17 mouse cellular contexts compared by ENCODE assay signal in genomic region chr1:88109604-88110003, GRCm38 (mm10). TPM values are rescaled to one million over a fixed set of nuclear protein-coding genes. Genes with fewer than 3 reads are reported as not detected.
A peak's percentile ranks its signal among the peaks of the same experiment; 100 is the strongest.
DNase-seq lines count a peak whose midpoint lies in the region; ATAC-seq and TF ChIP-seq lines count a peak whose summit lies in the region.
"Not testable (repeated sequence)": the region's sequence is repeated elsewhere in the genome, so short reads cannot be mapped to it uniquely, and the experiment has no call there.
"Had no signal": no experiment of that assay in that cellular context is flagged by ENCODE, and none has a peak within 500 bp of the region (broad histone marks: within the 10 kb centered on the region; RNA-seq: fewer than 3 reads in every experiment).

No protein-coding gene starts in this region.

- 33% methylated on average over 2 of the region's 2 CpGs for WGBS in kidney, adult 2 months
- 45% methylated on average over 2 of the region's 2 CpGs for WGBS in liver, embryonic 12.5 days (ENCODE audit: insufficient replicate concordance)
- WGBS in liver, embryonic 14.5 days (ENCODE audit: insufficient replicate concordance): 45% methylated on average over 2 of the region's 2 CpGs
- 35% methylated on average over 2 of the region's 2 CpGs for WGBS in liver, embryonic 16.5 days (ENCODE audit: insufficient replicate concordance)

- not testable (repeated sequence) for H3K27me3 ChIP-seq in kidney, adult 2 months (replicated peaks; ENCODE audit: control insufficient read depth, insufficient read depth, low read length); liver, embryonic 12.5 days (replicated peaks); liver, embryonic 14.5 days (ENCODE audit: control insufficient read depth, insufficient read depth, low read length); liver, embryonic 16.5 days (ENCODE audit: control insufficient read depth, insufficient read depth, low read depth, low read length)

- TF ChIP-seq CTCF in kidney, adult 2 months (conservative IDR thresholded peaks at IDR 0.05; ENCODE audit: insufficient read depth, insufficient read length, low read depth, low read length); liver, embryonic 14.5 days (IDR thresholded peaks at IDR 0.05; ENCODE audit: low read depth): not testable (repeated sequence)

- peak overlapping the region; percentile 97 for H3K27ac ChIP-seq in kidney, adult 2 months (ENCODE audit: insufficient read depth, low read depth, low read length)
- peak overlapping the region; percentile 48; the same call in 1 of the 2 replicates for H3K27ac ChIP-seq in liver, embryonic 12.5 days
- H3K27ac ChIP-seq in liver, embryonic 14.5 days: 0 out of 2 replicates have a peak overlapping the region, but pooled peaks have one; percentile 31
- peak overlapping the region; percentile 53; the same call in 1 of the 2 replicates for H3K27ac ChIP-seq in liver, embryonic 16.5 days (ENCODE audit: low read length)

- H3K9ac ChIP-seq in liver, embryonic 12.5 days; liver, embryonic 14.5 days (replicated peaks); liver, embryonic 16.5 days (ENCODE audit: low read depth, low read length): not testable (repeated sequence)

- DNase-seq in heart, adult 11 months: peak; percentile 43
- DNase-seq in kidney, adult 2 months; liver, embryonic 14.5 days (ENCODE audit: low read depth in 3 of 3, low spot score in 3 of 3): not testable (repeated sequence)

- H3K4me2 ChIP-seq in liver, embryonic 12.5 days; liver, embryonic 14.5 days (ENCODE audit: low read depth); liver, embryonic 16.5 days (ENCODE audit: low read depth, low read length): not testable (repeated sequence)

- peak; percentile 30; the same call in 1 of the 2 replicates for ATAC-seq in liver, embryonic 12.5 days
- peak; percentile 49; the same call in 1 of the 2 replicates for ATAC-seq in liver, embryonic 14.5 days (ENCODE audit: insufficient read depth)
- peak; percentile 52 for ATAC-seq in liver, embryonic 16.5 days (ENCODE audit: low read depth)

- H3K4me3 ChIP-seq in kidney, adult 2 months (ENCODE audit: insufficient read depth, low read depth, low read length); liver, embryonic 12.5 days; liver, embryonic 14.5 days (ENCODE audit: insufficient read depth in 1 of 2, low read depth in 2 of 2, low read length in 2 of 2); liver, embryonic 16.5 days (ENCODE audit: low read depth, low read length): not testable (repeated sequence)

- H3K9me3 ChIP-seq in liver, embryonic 12.5 days (replicated peaks); liver, embryonic 14.5 days (ENCODE audit: control insufficient read depth, low read length); liver, embryonic 16.5 days (replicated peaks; ENCODE audit: control insufficient read depth, low read length): not testable (repeated sequence)

- H3K4me1 ChIP-seq in kidney, adult 2 months (ENCODE audit: control insufficient read depth, insufficient read depth, low read length); liver, embryonic 16.5 days (ENCODE audit: control insufficient read depth, low read depth, low read length): not testable (repeated sequence)
- H3K4me1 ChIP-seq in liver, embryonic 12.5 days: peaks cover 13% of the 10 kb centered on the region
- peaks cover 0 to 10% of the 10 kb centered on the region in 2 experiments; a peak in 2 of 4 replicates for H3K4me1 ChIP-seq in liver, embryonic 14.5 days (replicated peaks; ENCODE audit: control insufficient read depth in 2 of 2, insufficient read depth in 2 of 2, low read length in 1 of 2)

- TF ChIP-seq POLR2A in kidney, adult 2 months (IDR thresholded peaks at IDR 0.05; ENCODE audit: low read depth, low read length): not testable (repeated sequence)

- H3K36me3 ChIP-seq in kidney, adult 2 months (ENCODE audit: control insufficient read depth, insufficient read depth, low read length); liver, embryonic 12.5 days; liver, embryonic 14.5 days (replicated peaks; ENCODE audit: control insufficient read depth, insufficient read depth, low read depth); liver, embryonic 16.5 days (ENCODE audit: control insufficient read depth, insufficient read depth): not testable (repeated sequence)

- not testable (repeated sequence) for TF ChIP-seq EP300 in liver, embryonic 14.5 days (IDR thresholded peaks at IDR 0.05; ENCODE audit: low read depth)

RNA-seq across cellular contexts. Expression of gene Ugt1a6b, which starts 6.6 kb away (rescaled TPM):
- 8.5 and 10.5 TPM in 2 replicates for polyA plus RNA-seq in kidney, adult 2 months (2012; rRNA removed)
- polyA plus RNA-seq in liver, embryonic 12.5 days (2016; fragmentation: Nextera tagmentation; extraction: Ambion mirVana): 0.42 and 0.67 TPM in 2 replicates
- polyA plus RNA-seq in liver, embryonic 14.5 days (2012; rRNA removed): 2.3 and 3.1 TPM in 2 replicates
- polyA plus RNA-seq in liver, embryonic 14.5 days (2014; fragmentation: Nextera tagmentation; extraction: Ambion mirVana): 4.8 and 5.1 TPM in 2 replicates
- polyA plus RNA-seq in liver, embryonic 16.5 days (2015; fragmentation: Nextera tagmentation; extraction: Ambion mirVana): 18.7 and 20.1 TPM in 2 replicates
- polyA plus RNA-seq: activated CD4-positive, CD25-positive, alpha-beta regulatory T cell, adult 4 months; CD4-positive, CD25-positive, alpha-beta regulatory T cell, adult 4 months; cerebellum, adult 2 months; embryonic facial prominence, embryonic 10.5 days; embryonic facial prominence, embryonic 12.5 days; forebrain, embryonic 11.5 days; G1E had no signal

RNA-seq across cellular contexts. Expression of gene Ugt1a7c, which starts 14.7 kb away (rescaled TPM):
- 85.2 and 96.9 TPM in 2 replicates for polyA plus RNA-seq in kidney, adult 2 months (2012; rRNA removed)
- polyA plus RNA-seq in liver, embryonic 12.5 days (2016; fragmentation: Nextera tagmentation; extraction: Ambion mirVana): 1.1 and 1.2 TPM in 2 replicates
- polyA plus RNA-seq in liver, embryonic 14.5 days (2012; rRNA removed): 0.58 and 1.1 TPM in 2 replicates
- polyA plus RNA-seq in liver, embryonic 14.5 days (2014; fragmentation: Nextera tagmentation; extraction: Ambion mirVana): 0.97 and 1.8 TPM in 2 replicates
- 3.0 TPM in 2 replicates for polyA plus RNA-seq in liver, embryonic 16.5 days (2015; fragmentation: Nextera tagmentation; extraction: Ambion mirVana)

RNA-seq across cellular contexts. Expression of gene Ugt1a8, which starts 22.0 kb away (rescaled TPM):
- 0.20 and 0.22 TPM in 2 replicates for polyA plus RNA-seq in kidney, adult 2 months (2012; rRNA removed)
- polyA plus RNA-seq in liver, embryonic 12.5 days (2016; fragmentation: Nextera tagmentation; extraction: Ambion mirVana): not detected in 2 replicates
- not detected in 2 replicates for polyA plus RNA-seq in liver, embryonic 14.5 days (2012; rRNA removed)
- polyA plus RNA-seq in liver, embryonic 14.5 days (2014; fragmentation: Nextera tagmentation; extraction: Ambion mirVana): not detected in 2 replicates
- not detected in 2 replicates for polyA plus RNA-seq in liver, embryonic 16.5 days (2015; fragmentation: Nextera tagmentation; extraction: Ambion mirVana)
- polyA plus RNA-seq: activated CD4-positive, CD25-positive, alpha-beta regulatory T cell, adult 4 months; CD4-positive, CD25-positive, alpha-beta regulatory T cell, adult 4 months; cerebellum, adult 2 months; cortical plate, adult 2 months; embryonic facial prominence, embryonic 10.5 days; embryonic facial prominence, embryonic 12.5 days; embryonic facial prominence, embryonic 14.5 days; forebrain, embryonic 11.5 days; forebrain, embryonic 13.5 days; forebrain, embryonic 15.5 days; G1E; Patski had no signal

RNA-seq across cellular contexts. Expression of gene Ugt1a6a, which starts 25.0 kb away (rescaled TPM):
- polyA plus RNA-seq in kidney, adult 2 months (2012; rRNA removed): 20.9 and 21.1 TPM in 2 replicates
- 1.3 and 2.1 TPM in 2 replicates for polyA plus RNA-seq in liver, embryonic 12.5 days (2016; fragmentation: Nextera tagmentation; extraction: Ambion mirVana)
- 3.5 and 3.6 TPM in 2 replicates for polyA plus RNA-seq in liver, embryonic 14.5 days (2012; rRNA removed)
- 7.1 and 8.2 TPM in 2 replicates for polyA plus RNA-seq in liver, embryonic 14.5 days (2014; fragmentation: Nextera tagmentation; extraction: Ambion mirVana)
- polyA plus RNA-seq in liver, embryonic 16.5 days (2015; fragmentation: Nextera tagmentation; extraction: Ambion mirVana): 21.1 and 21.8 TPM in 2 replicates
- polyA plus RNA-seq: G1E had no signal

RNA-seq across cellular contexts. Expression of gene Ugt1a9, which starts 39.0 kb away (rescaled TPM):
- 3.2 and 5.1 TPM in 2 replicates for polyA plus RNA-seq in kidney, adult 2 months (2012; rRNA removed)
- 0.10 and 0.14 TPM in 2 replicates for polyA plus RNA-seq in liver, embryonic 12.5 days (2016; fragmentation: Nextera tagmentation; extraction: Ambion mirVana)
- 0.06 and 0.21 TPM in 2 replicates for polyA plus RNA-seq in liver, embryonic 14.5 days (2012; rRNA removed)
- polyA plus RNA-seq in liver, embryonic 14.5 days (2014; fragmentation: Nextera tagmentation; extraction: Ambion mirVana): 0.24 and 0.34 TPM in 2 replicates
- polyA plus RNA-seq in liver, embryonic 16.5 days (2015; fragmentation: Nextera tagmentation; extraction: Ambion mirVana): 0.11 and 0.44 TPM in 2 replicates
- polyA plus RNA-seq: CD4-positive, CD25-positive, alpha-beta regulatory T cell, adult 4 months; cerebellum, adult 2 months; cortical plate, adult 2 months; embryonic facial prominence, embryonic 10.5 days; embryonic facial prominence, embryonic 12.5 days; embryonic facial prominence, embryonic 14.5 days; forebrain, embryonic 11.5 days; forebrain, embryonic 13.5 days; forebrain, embryonic 15.5 days; G1E had no signal

Comparison
In these comparisons a context has a peak if more than half of its experiments do, and no peak if none do; other contexts are left out.
1. H3K27ac ChIP-seq: peak in every context shown above with its lines; median percentile 97 in kidney, adult 2 months; 53 in liver, embryonic 16.5 days; 48 in liver, embryonic 12.5 days; 31 in liver, embryonic 14.5 days.
2. RNA of gene Ugt1a7c, which starts 14.7 kb away (polyA plus RNA-seq): 85.2 to 96.9 TPM in kidney, adult 2 months; 3.0 TPM in liver, embryonic 16.5 days, 0.58 to 1.8 TPM in liver, embryonic 14.5 days and 1.1 to 1.2 TPM in liver, embryonic 12.5 days; every median in the first group is over 10 times any median in the second.
3. Peak in every context shown above with its lines, with median percentiles within 50 percentile points of each other: ATAC-seq.